Mouse (Mus musculus): Measurements from ENCODE around the gene Nudt15. TPM values are rescaled to one million over a fixed set of nuclear protein-coding genes. Genes with fewer than 3 reads are reported as not detected.

The Nudt15 gene
- polyA plus RNA-seq, 2 experiments from 2014 or later = 3.9 to 4.4 TPM

DNA sequence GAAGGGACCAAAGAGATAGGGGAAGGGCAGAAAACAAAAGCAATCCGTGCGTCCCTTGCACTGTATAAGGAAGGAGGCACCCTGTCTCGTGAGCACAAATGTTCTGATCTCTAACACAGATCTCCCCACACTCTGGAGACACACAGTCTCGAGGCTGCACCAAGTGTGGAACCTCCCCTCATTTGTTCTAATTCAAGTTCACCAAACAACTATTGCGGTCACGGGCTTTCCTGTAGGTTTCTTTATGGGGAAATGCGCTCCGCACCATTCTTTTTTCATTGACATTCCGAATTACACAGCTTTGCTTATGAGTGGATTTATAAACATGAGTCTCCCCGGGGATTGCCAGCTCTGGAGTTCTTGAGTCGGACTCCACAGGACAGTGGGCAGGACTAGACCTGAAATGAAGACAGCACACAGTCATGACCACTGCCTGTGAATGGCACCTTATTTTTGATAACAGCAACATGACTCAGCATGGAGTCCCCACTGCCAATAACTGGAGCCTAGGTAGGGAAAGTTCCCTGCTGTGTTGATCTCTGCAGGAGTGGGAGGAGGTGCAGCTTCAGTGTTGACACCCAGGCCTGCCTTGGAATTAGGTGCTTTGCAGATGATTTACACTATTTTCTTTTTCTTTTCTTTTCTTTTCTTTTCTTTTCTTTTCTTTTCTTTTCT is 40.2 kb downstream of the Nudt15 start:
- peak; percentile 26 for ATAC-seq

DNA sequence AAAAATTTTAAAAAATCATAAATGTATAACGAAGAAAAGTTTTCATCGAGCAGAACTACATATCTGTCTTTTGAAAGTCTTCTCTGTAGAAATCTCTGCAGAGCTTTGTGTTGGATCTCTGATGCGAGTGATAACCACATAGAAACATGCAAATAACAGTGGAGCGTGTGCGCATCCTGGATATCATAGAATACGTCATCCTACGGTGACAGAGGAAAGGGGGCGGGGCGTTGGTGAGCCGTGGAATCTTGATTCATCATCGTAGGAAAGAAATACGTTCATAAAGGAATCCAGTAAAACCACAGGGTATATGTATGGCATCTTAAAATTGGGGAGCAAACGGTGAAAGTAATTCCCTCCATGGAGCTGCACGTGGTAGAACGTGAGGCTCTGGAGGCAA is 40.8 kb downstream of the Nudt15 start:
- peak; percentile 44 for ATAC-seq

DNA sequence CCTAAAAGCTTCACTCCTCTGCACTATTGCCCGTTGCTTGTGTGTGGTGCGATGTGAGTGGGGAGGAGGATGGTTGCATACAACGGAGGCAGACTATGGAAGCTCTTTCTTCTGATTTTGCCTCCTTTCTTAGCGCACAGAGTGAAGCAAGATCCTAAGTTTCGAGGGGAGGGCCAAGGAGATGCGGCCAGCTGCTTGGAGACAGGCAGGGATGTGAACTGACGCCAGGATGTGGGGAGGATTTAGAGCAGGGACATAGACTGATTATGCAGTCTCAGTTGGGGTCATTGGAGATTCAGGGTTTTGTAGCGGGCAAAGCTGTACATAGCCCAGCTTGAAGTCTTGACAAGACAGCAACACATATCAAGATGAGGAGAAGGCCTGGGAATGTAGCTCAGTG is 41.8 kb downstream of the Nudt15 start:
- ATAC-seq = no peak

GRCm38 (mm10) chr14:73503237-73503933 is 44.7 kb downstream of the Nudt15 start:
- ATAC-seq = no peak

DNA sequence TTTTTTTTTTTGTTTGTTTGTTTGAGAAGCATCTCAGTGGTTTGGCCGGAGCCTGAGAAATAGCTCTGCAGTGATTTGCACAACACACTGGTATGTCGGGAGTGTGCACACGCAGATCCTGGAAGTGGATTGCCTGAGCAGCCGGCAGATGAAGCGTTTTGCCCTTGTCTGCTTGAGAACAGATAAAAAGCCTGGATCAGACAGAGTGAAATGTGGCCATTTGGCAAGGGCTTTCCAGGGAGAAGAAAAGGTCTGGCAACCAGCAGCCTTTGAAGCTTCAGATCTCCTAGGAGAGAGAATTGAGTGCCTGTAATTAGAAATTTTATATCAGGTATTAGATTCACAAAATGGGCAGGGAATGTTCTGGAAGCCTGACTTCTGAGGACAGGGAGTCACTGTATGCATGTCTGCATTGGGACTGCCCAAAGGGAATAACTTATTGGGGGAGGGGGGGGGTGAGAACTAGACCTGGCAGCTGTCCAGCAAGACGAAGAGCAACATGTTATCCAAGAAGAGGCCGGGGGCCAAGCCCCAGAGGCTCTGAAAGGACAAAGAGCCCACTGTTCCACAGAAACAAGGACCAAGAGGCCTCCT is 45.4 kb downstream of the Nudt15 start:
- ATAC-seq = no peak

DNA sequence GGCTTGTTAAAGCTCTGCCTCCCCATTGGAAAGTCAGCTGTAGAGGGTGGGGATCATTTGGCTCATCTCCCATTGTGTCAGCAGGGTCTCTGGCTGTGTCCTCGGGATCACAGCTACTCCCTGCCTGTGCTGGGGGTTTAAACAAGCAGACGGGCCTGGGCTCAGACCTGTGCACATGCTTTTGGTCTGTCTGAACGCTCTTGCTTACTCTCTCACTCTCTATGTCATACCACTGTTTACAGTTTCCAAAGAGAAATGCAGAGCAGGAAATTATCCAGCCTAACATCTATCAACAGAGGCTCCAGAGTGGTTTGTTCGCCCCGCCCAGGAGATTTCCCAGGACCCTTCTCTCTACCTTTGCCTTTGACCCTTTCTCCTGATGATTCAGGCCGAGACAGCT is 46.3 kb downstream of the Nudt15 start:
- no peak for ATAC-seq

- no peak for ATAC-seq
These were observed 46.8 kb downstream of the Nudt15 start for GRCm38 (mm10) chr14:73501283-73501682.

GRCm38 (mm10) chr14:73495753-73496152 is 52.3 kb downstream of the Nudt15 start:
- ATAC-seq = no peak

- ATAC-seq = no peak
These were observed 53.9 kb downstream of the Nudt15 start for GRCm38 (mm10) chr14:73494122-73494521.

DNA sequence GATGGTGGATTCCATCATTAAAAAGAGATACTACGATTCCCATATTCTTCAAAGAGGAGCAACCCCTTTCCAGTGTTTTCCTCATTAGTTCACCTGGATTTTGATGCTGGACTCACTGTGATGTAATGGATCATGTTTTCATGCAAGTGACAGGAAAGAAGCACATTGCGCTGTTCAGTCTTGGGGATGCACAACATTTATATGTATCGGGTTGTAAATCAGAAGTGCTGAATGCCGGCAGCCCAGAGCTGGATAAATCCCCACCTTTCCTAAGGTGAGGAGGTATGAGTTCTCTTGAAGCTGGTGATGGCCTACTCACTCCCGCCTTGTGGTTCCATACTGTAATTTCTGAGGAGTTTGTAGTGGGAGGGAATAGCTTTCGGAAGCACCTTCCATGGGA is 54.7 kb downstream of the Nudt15 start:
- ATAC-seq = no peak

DNA sequence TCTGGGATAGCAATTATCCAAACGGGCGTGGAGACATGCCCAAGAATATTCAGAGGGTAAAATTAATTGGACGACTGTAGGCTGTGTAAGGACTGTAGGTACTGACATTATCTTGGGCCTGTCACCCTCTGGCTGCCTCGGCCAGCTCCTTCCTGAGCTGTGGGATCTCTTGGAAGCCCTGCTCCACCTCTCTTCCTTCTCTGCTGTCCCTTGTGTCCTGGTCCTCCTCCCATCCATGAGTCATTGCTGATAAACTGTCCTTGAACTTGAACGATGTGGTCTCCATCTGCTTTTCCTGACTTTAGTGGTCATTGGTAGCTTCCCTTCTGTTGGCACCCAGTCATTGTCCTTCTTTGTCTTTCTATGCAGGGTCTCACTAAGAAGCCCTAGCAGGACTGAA is 61.4 kb downstream of the Nudt15 start:
- ATAC-seq = no peak

DNA sequence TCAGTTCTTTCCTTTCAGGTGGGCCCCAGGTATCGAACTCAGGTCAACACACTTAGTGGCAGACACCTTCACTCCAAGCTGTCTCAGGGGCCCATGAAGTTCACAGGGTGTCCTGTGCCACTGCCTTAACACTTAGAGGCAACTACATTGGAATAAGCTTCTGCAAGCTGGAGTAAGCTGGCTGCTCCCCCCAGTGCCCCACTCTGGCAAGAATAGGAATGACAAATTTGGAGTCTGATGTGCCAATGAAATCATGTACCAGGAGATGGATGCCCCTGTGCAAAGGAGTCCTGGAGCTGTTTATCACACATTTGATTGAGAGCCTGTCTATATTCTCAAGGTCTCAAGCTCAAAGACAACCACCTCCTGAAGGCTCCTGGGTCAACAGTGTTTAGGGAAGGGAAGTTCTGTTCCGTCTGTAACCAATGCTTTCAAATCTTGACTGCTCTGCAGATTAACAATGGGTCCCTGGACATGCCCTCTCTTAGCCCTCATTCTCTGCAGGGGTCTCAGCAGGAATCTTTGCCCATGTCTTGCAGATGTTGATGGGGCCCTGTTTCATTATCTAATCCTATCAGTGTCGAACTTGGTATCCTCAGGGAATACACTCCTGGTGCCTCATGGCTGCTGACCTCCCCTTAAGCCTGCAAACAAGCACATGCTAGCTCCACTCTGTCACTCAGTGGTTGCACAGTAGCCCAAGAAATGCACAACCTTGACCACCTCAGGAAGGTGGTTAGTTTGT is 63.5 kb downstream of the Nudt15 start:
- no peak for ATAC-seq

GRCm38 (mm10) chr14:73483516-73484229 is 64.4 kb downstream of the Nudt15 start:
- no peak for ATAC-seq

- ATAC-seq = no peak
These were observed 68.3 kb downstream of the Nudt15 start for GRCm38 (mm10) chr14:73479771-73480170.

DNA sequence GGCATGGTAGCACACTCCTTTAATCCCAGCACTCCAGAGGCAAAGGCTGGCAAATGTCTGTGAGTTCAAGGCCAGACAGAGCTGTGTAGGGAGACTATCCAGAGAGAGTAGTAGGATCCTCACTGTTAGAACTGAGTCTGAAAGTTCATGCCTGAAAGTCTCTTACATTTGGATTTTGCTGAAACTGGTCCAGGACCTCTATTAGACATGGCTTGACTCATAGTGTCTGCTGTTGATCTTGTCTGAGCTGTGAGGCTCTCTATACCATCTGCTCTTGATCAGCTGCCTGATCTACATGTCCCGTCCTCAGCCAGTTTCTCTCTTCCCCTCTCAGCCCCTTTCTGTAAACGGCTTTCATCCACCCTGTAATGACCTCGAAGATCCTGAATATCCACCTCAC is 69.7 kb downstream of the Nudt15 start:
- ATAC-seq = no peak

GRCm38 (mm10) chr14:73477077-73477476 is 71.0 kb downstream of the Nudt15 start:
- no peak for ATAC-seq

DNA sequence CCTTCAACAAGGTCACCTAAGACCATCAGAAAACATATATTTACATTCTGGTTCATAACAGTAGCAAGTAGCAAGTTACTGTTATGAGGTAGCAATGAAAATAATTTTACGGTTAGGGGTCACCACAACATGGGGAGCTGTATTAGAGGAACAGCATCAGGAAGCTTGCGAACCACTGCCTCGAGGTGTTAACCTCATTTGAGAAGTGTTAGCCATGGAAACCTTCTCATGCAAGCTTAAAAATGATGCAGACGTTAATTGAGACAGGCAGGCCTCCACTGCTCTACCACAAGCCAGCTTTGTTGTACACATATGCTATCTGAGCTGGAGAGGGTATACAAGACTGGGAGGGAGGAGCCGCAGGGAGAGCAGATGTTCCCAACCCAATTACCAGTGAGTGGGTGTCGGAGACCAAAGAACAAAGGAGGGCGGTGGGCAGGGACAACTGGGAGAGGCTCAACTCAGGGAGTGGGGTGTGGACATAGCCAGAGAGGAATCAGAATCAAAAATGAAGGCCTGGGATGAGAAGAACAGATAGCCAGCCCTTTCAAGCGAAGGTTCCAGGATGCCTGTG is 71.6 kb downstream of the Nudt15 start:
- ATAC-seq = no peak

- no peak for ATAC-seq
These were observed 72.5 kb downstream of the Nudt15 start for GRCm38 (mm10) chr14:73475506-73475905.

DNA sequence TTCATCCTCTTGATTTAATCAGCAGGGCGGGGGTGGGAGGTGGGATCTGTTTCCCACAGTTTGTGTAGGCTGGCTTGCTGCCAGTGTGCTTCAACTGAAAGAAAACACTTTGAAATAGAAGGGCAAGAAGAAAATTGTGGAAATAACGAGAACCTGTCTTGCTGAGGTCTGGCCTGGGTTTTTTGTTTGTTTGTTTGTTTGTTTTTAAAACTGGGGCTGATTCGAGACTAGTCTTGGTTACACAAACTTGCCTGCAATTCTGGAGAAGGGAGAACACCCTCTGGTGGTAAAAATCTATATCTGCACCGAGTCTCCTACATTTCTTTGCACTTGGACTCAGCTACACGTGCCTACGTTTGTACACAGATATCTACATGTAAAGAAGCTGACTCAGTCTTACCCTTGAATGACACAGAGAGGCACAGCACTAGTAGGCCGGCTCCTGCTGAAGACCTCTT is 73.4 kb downstream of the Nudt15 start:
- ATAC-seq = peak; percentile 83

DNA sequence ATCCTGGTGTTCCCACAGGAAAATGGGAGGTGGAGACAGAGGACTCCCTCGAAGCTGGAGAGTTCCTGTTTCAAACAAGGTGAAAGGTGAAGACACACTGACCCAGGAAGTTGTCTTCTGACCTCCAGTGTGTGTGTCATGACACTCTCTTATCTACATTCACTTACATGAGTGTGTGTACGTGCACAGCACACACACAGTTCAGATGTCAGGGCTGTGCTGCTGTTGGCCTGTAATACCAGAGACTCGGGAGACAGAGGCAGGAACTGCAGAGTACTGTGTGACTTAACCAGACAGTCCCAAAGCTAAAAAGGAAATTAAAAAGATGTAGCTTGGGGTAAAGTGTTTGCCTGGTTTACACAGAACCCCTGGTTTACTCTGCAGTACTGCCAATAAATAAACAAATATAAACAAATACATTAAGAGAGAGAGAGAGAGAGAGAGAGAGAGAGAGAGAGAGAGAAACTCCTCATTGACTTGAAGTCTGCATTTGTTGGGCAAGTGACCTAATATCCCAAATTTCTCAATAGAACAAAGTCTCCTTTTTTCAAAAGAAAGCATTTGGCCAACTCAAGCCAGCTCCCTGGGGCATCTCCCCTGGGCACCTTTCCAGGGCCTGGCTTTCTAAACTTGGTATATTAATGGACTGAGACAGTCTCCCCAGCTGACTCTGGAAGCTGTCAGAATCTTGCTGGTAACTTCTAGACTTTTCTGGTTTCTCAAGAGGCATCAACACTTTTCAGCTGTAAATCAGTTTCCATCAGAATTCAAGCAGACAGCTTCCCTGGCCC is 74.2 kb downstream of the Nudt15 start:
- ATAC-seq = no peak

DNA sequence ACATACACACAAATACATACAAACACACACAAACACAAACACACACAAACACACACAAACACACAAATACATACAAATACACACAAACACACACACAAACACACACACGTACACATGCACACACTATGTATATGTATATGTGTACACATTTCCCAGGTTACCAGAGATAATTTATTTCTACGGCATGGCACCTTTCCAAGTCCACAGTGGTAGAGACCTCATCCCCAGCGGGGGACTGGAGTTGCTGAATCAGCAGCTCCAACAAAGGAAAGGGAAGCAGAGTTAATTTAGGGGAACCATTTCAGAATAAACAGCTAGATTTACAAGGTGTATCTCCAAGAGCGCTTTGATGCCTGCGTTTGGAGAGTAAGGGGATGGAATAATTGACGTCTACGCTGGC is 75.8 kb downstream of the Nudt15 start:
- no peak for ATAC-seq

Data from CD4-positive, CD25-positive, alpha-beta regulatory T cell, adult 4 months (primary cell).